Mouse (Mus musculus) intestine, embryonic 14.5 days (tissue): ENCODE data around the gene Akna. TPM values are rescaled to one million over a fixed set of nuclear protein-coding genes. Genes with fewer than 3 reads are reported as not detected.
A peak's percentile ranks its signal among the peaks of the same experiment; 100 is the strongest.

ENCODE experiments used
- ATAC-seq: fragments of 200-750 bp; cut with Nextera tagmentation; replicated peaks from 2 replicates; pipeline ENCODE4 v1.8.0; 2017; ENCODE audit warnings: low read depth, moderate number of reproducible peaks, moderate TSS enrichment, moderate library complexity; ENCODE audit not compliant: low FRiP score, low TSS enrichment
- DNase-seq: peaks from one replicate; pipeline ENCODE4 v3.0.0-alpha.2; 2018; ENCODE audit warnings: low spot score
- H3K27ac ChIP-seq: fragments of 300-500 bp; sonication (generic); 2 replicates; pipeline ENCODE4 v1.5.1; 2014; ENCODE audit warnings: low read depth, mild to moderate bottlenecking, control low read depth
- H3K27me3 ChIP-seq: fragments of 300-500 bp; sonication (generic); replicated peaks from 2 replicates; pipeline ENCODE4 v1.6.1; 2014; ENCODE audit warnings: low read length, control low read depth; ENCODE audit not compliant: control insufficient read depth, insufficient read depth
- H3K36me3 ChIP-seq: fragments of 300-500 bp; sonication (generic); 2 replicates; pipeline ENCODE4 v1.6.1; 2014; ENCODE audit warnings: low read length, control low read depth; ENCODE audit not compliant: control insufficient read depth, insufficient read depth
- H3K4me1 ChIP-seq: fragments of 300-500 bp; sonication (generic); replicated peaks from 2 replicates; pipeline ENCODE4 v1.6.1; 2014; ENCODE audit warnings: low read length, control low read depth, mixed read lengths; ENCODE audit not compliant: control insufficient read depth, insufficient read depth
- H3K4me2 ChIP-seq: fragments of 300-500 bp; sonication (generic); 2 replicates; pipeline ENCODE4 v1.6.1; 2014; ENCODE audit warnings: low read length
- H3K4me3 ChIP-seq: fragments of 300-500 bp; sonication (generic); 2 replicates; pipeline ENCODE4 v1.5.1; 2014; ENCODE audit warnings: low read depth, low read length, control low read depth, mixed read lengths
- H3K9ac ChIP-seq: fragments of 300-500 bp; sonication (generic); 2 replicates; pipeline ENCODE4 v1.6.1; 2014; ENCODE audit warnings: mild to moderate bottlenecking, low read length
- H3K9me3 ChIP-seq: fragments of 300-500 bp; sonication (generic); 2 replicates; pipeline ENCODE4 v1.6.1; 2016; ENCODE audit warnings: low read length, control low read depth; ENCODE audit not compliant: control insufficient read depth
- WGBS: fragments of 180-500 bp; shearing (Covaris S2); extraction: QIAGEN DNeasy Blood & Tissue Kit; methylation state at CpG from one replicate; pipeline ENCODE4 v1.1.7; 2014; 5-methylcytosine and 5-hydroxymethylcytosine counted together
- polyA plus RNA-seq: library from polyadenylated mRNA; unstranded; fragments of >200 nt; fragmentation: Nextera tagmentation; extraction: Ambion mirVana; gene quantifications from 2 replicates; pipeline ENCODE4 v1.2.1, GENCODE M21; 2014

The Akna gene
- polyA plus RNA-seq, 1 experiment from 2014 or later: 6.8 TPM

GRCm38 (mm10) chr4:63370897-63371296 is 32.3 kb downstream of the Akna start:
- Histone ChIP-seq H3K27me3 (no peaks in the 10 kb centered on the region), H3K4me3 (no peak overlapping the region), H3K9ac (no peak overlapping the region), H3K27ac (no peak overlapping the region), H3K9me3 (no peaks in the 10 kb centered on the region), H3K4me2 (no peak overlapping the region), H3K4me1 (no peaks in the 10 kb centered on the region), H3K36me3 (peaks cover 75% of the 10 kb centered on the region)
- no peak for ATAC-seq
- DNase-seq: no peak
- WGBS: 63% methylated on average over 7 of the region's 7 CpGs

- H3K27me3 ChIP-seq: no peaks in the 10 kb centered on the region
- peaks cover 56% of the 10 kb centered on the region for H3K36me3 ChIP-seq
- DNase-seq (peak; percentile 94), ATAC-seq (0 out of 2 replicates have a peak, but pooled peaks have one; percentile 44)
- WGBS: 21% methylated on average over 4 of the region's 4 CpGs
- H3K9me3 ChIP-seq: no peaks in the 10 kb centered on the region
- no peak overlapping the region for H3K9ac ChIP-seq
- H3K4me1 ChIP-seq: no peaks in the 10 kb centered on the region
- H3K27ac ChIP-seq: no peak overlapping the region
- no peak overlapping the region for H3K4me2 ChIP-seq
- H3K4me3 ChIP-seq: no peak overlapping the region
Observed at GRCm38 (mm10) chr4:63368577-63368976, 34.6 kb downstream of the Akna start.

GRCm38 (mm10) chr4:63362150-63362549 is 41.0 kb downstream of the Akna start, which contains the start of gene Orm2:
Gene Orm2 (plus strand): TSS chr4:63362449.
- H3K9ac ChIP-seq: no peak within 1 kb of the TSS
- WGBS: 89% methylated on average over 5 of the region's 5 CpGs
- no peak within 1 kb of the TSS for H3K4me3 ChIP-seq
- peaks cover under 1% of the 10 kb centered on the region for H3K36me3 ChIP-seq
- no peaks in the 10 kb centered on the region for H3K9me3 ChIP-seq
- no peak within 1 kb of the TSS for H3K27ac ChIP-seq
- ATAC-seq: no peak
- H3K27me3 ChIP-seq: no peaks in the 10 kb centered on the region
- H3K4me2 ChIP-seq: no peak within 1 kb of the TSS
- no peak for DNase-seq
- H3K4me1 ChIP-seq: no peaks in the 10 kb centered on the region

GRCm38 (mm10) chr4:63359861-63360260 is 43.3 kb downstream of the Akna start:
- no peak overlapping the region for H3K4me3 ChIP-seq
- H3K27ac ChIP-seq: no peak overlapping the region
- H3K4me1 ChIP-seq: no peaks in the 10 kb centered on the region
- ATAC-seq (no peak), DNase-seq (no peak)
- H3K27me3 ChIP-seq: no peaks in the 10 kb centered on the region
- no peak overlapping the region for H3K4me2 ChIP-seq
- WGBS: 78% methylated on average over 6 of the region's 6 CpGs
- no peak overlapping the region for H3K9ac ChIP-seq
- no peaks in the 10 kb centered on the region for H3K9me3 ChIP-seq
- H3K36me3 ChIP-seq: no peaks in the 10 kb centered on the region

- ATAC-seq (no peak), DNase-seq (no peak)
- Histone ChIP-seq H3K36me3 (no peaks in the 10 kb centered on the region), H3K4me2 (no peak overlapping the region), H3K27me3 (no peaks in the 10 kb centered on the region), H3K4me1 (no peaks in the 10 kb centered on the region), H3K4me3 (no peak overlapping the region), H3K9me3 (no peaks in the 10 kb centered on the region), H3K9ac (no peak overlapping the region), H3K27ac (no peak overlapping the region)
- WGBS: 50% methylated on average over 2 of the region's 2 CpGs
Observed at GRCm38 (mm10) chr4:63356981-63357570, 46.1 kb downstream of the Akna start.

GRCm38 (mm10) chr4:63355877-63356665 is 47.1 kb downstream of the Akna start, which contains the start of gene Orm3:
Gene Orm3 (plus strand): TSS chr4:63356162.
- ATAC-seq: no peak
- H3K27ac ChIP-seq: no peak within 1 kb of the TSS
- no peaks in the 10 kb centered on the region for H3K36me3 ChIP-seq

GRCm38 (mm10) chr4:63348524-63348923 is 54.6 kb downstream of the Akna start:
- WGBS: 74% methylated on average over 6 of the region's 6 CpGs
- DNase-seq: no peak

More at GRCm38 (mm10) chr4:63355877-63356665, 47.1 kb downstream of the Akna start, which contains the start of gene Orm3:
- no peak for DNase-seq
- Histone ChIP-seq H3K27me3 (no peaks in the 10 kb centered on the region), H3K9me3 (no peaks in the 10 kb centered on the region), H3K4me2 (no peak within 1 kb of the TSS), H3K4me3 (no peak within 1 kb of the TSS), H3K4me1 (no peaks in the 10 kb centered on the region), H3K9ac (no peak within 1 kb of the TSS)
- WGBS: 68% methylated on average over 4 of the region's 4 CpGs

GRCm38 (mm10) chr4:63346659-63347058 is 56.5 kb downstream of the Akna start:
- no peak overlapping the region for H3K9ac ChIP-seq
- no peak overlapping the region for H3K4me3 ChIP-seq
- H3K36me3 ChIP-seq: no peaks in the 10 kb centered on the region
- DNase-seq: no peak
- 84% methylated on average over 4 of the region's 4 CpGs for WGBS
- H3K4me1 ChIP-seq: no peaks in the 10 kb centered on the region
- no peaks in the 10 kb centered on the region for H3K9me3 ChIP-seq
- ATAC-seq: no peak
- H3K27ac ChIP-seq: no peak overlapping the region
- H3K4me2 ChIP-seq: no peak overlapping the region
- no peaks in the 10 kb centered on the region for H3K27me3 ChIP-seq

More at GRCm38 (mm10) chr4:63348524-63348923, 54.6 kb downstream of the Akna start:
- H3K4me1 ChIP-seq: no peaks in the 10 kb centered on the region
- no peak overlapping the region for H3K9ac ChIP-seq
- no peak overlapping the region for H3K4me3 ChIP-seq
- no peaks in the 10 kb centered on the region for H3K9me3 ChIP-seq
- H3K36me3 ChIP-seq: no peaks in the 10 kb centered on the region
- no peak overlapping the region for H3K4me2 ChIP-seq
- no peak overlapping the region for H3K27ac ChIP-seq
- ATAC-seq: no peak
- no peaks in the 10 kb centered on the region for H3K27me3 ChIP-seq
